Mouse (Mus musculus): ENCODE measurements at regions not wholly inside any gene's neighbourhood (a gene's known extent, or its start where the extent isn't known, plus 50 kb on each side); places are given as distances from the start of the nearest gene placed in this dataset.

- Histone ChIP-seq H3K36me3 (ENCODE audit: control insufficient read depth, insufficient read depth, low read length, poor library complexity, severe bottlenecking) (no peaks in the 10 kb centered on the region), H3K4me3 (ENCODE audit: insufficient read depth in 1 of 2, low read depth in 1 of 2, low read length in 2 of 2, poor library complexity in 1 of 2, severe bottlenecking in 1 of 2) (no peak overlapping the region), H3K4me1 (ENCODE audit: control insufficient read depth in 2 of 2, insufficient read depth in 2 of 2, low read length in 2 of 2, poor library complexity in 1 of 2) (no peaks in the 10 kb centered on the region), H3K9me3 (ENCODE audit: control insufficient read depth, insufficient read depth, low read depth, low read length) (no peaks in the 10 kb centered on the region), H3K9ac (ENCODE audit: insufficient read depth, low read depth, low read length, poor library complexity, severe bottlenecking) (no peak overlapping the region), H3K27ac (ENCODE audit: insufficient read depth, low read depth, low read length, poor library complexity, severe bottlenecking) (no peak overlapping the region)
- in situ Hi-C loops (cut with MboI; ENCODE audit: low sequenced_read_pairs in 2 of 2, unreplicated experiment in 2 of 2): loop anchor here in 1 of 2 experiments (25.0 kb wide), 1 partner anchor 720 kb away; no protein-coding TSS in a partner anchor
- TF ChIP-seq ZC3H11A (IDR thresholded peaks at IDR 0.05; ENCODE audit: borderline replicate concordance, low read depth, low read length): no peak
- no peak for DNase-seq (ENCODE audit: low read depth, low spot score)
Measured at GRCm38 (mm10) chr7:95082248-95082647, 1088.8 kb upstream of the Tenm4 start.

- Histone ChIP-seq H3K36me3 (ENCODE audit: control insufficient read depth, insufficient read depth, low read length, poor library complexity, severe bottlenecking) (no peaks in the 10 kb centered on the region), H3K9ac (ENCODE audit: insufficient read depth, low read depth, low read length, poor library complexity, severe bottlenecking) (no peak overlapping the region), H3K9me3 (ENCODE audit: control insufficient read depth, insufficient read depth, low read depth, low read length) (no peaks in the 10 kb centered on the region), H3K27ac (ENCODE audit: insufficient read depth, low read depth, low read length, poor library complexity, severe bottlenecking) (no peak overlapping the region), H3K4me1 (ENCODE audit: control insufficient read depth in 2 of 2, insufficient read depth in 2 of 2, low read length in 2 of 2, poor library complexity in 1 of 2) (no peaks in the 10 kb centered on the region), H3K4me3 (ENCODE audit: insufficient read depth in 1 of 2, low read depth in 1 of 2, low read length in 2 of 2, poor library complexity in 1 of 2, severe bottlenecking in 1 of 2) (no peak overlapping the region)
- in situ Hi-C loops (cut with MboI; ENCODE audit: low sequenced_read_pairs in 2 of 2, unreplicated experiment in 2 of 2): loop anchor here in 1 of 2 experiments (25.0 kb wide), 1 partner anchor 722 kb away; no protein-coding TSS in a partner anchor
- TF ChIP-seq ZNF384 (IDR thresholded peaks at IDR 0.05; ENCODE audit: low read depth, low read length) (no peak), CHD2 (IDR thresholded peaks at IDR 0.05; ENCODE audit: low read depth, low read length) (no peak), HCFC1 (IDR thresholded peaks at IDR 0.05; ENCODE audit: borderline replicate concordance, insufficient read depth, low read length) (no peak), ZC3H11A (IDR thresholded peaks at IDR 0.05; ENCODE audit: borderline replicate concordance, low read depth, low read length) (no peak), MAFK (IDR thresholded peaks at IDR 0.05; ENCODE audit: insufficient read depth, low read depth, low read length) (no peak)
- no peak for DNase-seq (ENCODE audit: low read depth, low spot score)
Measured at GRCm38 (mm10) chr7:95084328-95084727, 1086.7 kb upstream of the Tenm4 start.

GRCm38 (mm10) chr7:95091360-95091759 lies 1079.7 kb upstream of the Tenm4 start:
- H3K27ac ChIP-seq (ENCODE audit: insufficient read depth, low read depth, low read length, poor library complexity, severe bottlenecking): no peak overlapping the region
- H3K4me1 ChIP-seq (ENCODE audit: control insufficient read depth in 2 of 2, insufficient read depth in 2 of 2, low read length in 2 of 2, poor library complexity in 1 of 2): no peaks in the 10 kb centered on the region
- H3K36me3 ChIP-seq (ENCODE audit: control insufficient read depth, insufficient read depth, low read length, poor library complexity, severe bottlenecking): no peaks in the 10 kb centered on the region
- TF ChIP-seq ZC3H11A (IDR thresholded peaks at IDR 0.05; ENCODE audit: borderline replicate concordance, low read depth, low read length) (peak; percentile 34; the same call in 1 of the 2 replicates), ZNF384 (IDR thresholded peaks at IDR 0.05; ENCODE audit: low read depth, low read length) (no peak)
- no peak overlapping the region for H3K9ac ChIP-seq (ENCODE audit: insufficient read depth, low read depth, low read length, poor library complexity, severe bottlenecking)
- H3K4me3 ChIP-seq (ENCODE audit: insufficient read depth in 1 of 2, low read depth in 1 of 2, low read length in 2 of 2, poor library complexity in 1 of 2, severe bottlenecking in 1 of 2): no peak overlapping the region
- peak; percentile 46 for DNase-seq (ENCODE audit: low read depth, low spot score)
- in situ Hi-C loops (cut with MboI; ENCODE audit: low sequenced_read_pairs in 2 of 2, unreplicated experiment in 2 of 2): loop anchor here in 1 of 2 experiments (25.0 kb wide), 1 partner anchor 729 kb away; no protein-coding TSS in a partner anchor
- H3K9me3 ChIP-seq (ENCODE audit: control insufficient read depth, insufficient read depth, low read depth, low read length): no peaks in the 10 kb centered on the region

DNA sequence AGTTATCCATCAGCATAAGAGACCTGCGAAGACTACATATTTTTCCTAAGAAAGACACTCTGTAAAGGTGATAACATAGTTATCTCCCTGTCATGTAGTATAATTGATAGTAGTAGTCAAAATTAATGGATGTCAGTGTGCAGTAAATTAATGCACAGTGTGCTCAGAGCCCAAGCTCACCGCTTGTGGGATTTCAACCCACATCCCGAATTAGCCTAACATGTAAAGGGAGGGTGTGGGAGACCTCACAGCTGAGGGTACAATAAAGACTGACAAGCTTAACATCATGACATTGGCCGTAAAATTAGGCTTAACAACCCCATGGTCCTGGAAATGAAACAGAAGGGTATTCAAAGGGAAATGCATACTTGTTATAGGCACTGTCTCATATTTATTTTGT lies 1042.0 kb upstream of the Tenm4 start:
- Histone ChIP-seq H3K4me3 (ENCODE audit: insufficient read depth in 1 of 2, low read depth in 1 of 2, low read length in 2 of 2, poor library complexity in 1 of 2, severe bottlenecking in 1 of 2) (no peak overlapping the region), H3K27ac (ENCODE audit: insufficient read depth, low read depth, low read length, poor library complexity, severe bottlenecking) (no peak overlapping the region), H3K36me3 (ENCODE audit: control insufficient read depth, insufficient read depth, low read length, poor library complexity, severe bottlenecking) (no peaks in the 10 kb centered on the region), H3K9ac (ENCODE audit: insufficient read depth, low read depth, low read length, poor library complexity, severe bottlenecking) (no peak overlapping the region), H3K9me3 (ENCODE audit: control insufficient read depth, insufficient read depth, low read depth, low read length) (no peaks in the 10 kb centered on the region), H3K4me1 (ENCODE audit: control insufficient read depth in 2 of 2, insufficient read depth in 2 of 2, low read length in 2 of 2, poor library complexity in 1 of 2) (no peaks in the 10 kb centered on the region)
- no peak for TF ChIP-seq MAFK (IDR thresholded peaks at IDR 0.05; ENCODE audit: insufficient read depth, low read depth, low read length)
- no peak for TF ChIP-seq CHD2 (IDR thresholded peaks at IDR 0.05; ENCODE audit: low read depth, low read length)
- no peak for TF ChIP-seq ZC3H11A (IDR thresholded peaks at IDR 0.05; ENCODE audit: borderline replicate concordance, low read depth, low read length)
- no peak for TF ChIP-seq HCFC1 (IDR thresholded peaks at IDR 0.05; ENCODE audit: borderline replicate concordance, insufficient read depth, low read length)
- no peak for TF ChIP-seq ZNF384 (IDR thresholded peaks at IDR 0.05; ENCODE audit: low read depth, low read length)
- no peak for DNase-seq (ENCODE audit: low read depth, low spot score)
- in situ Hi-C loops (cut with MboI; ENCODE audit: low sequenced_read_pairs in 2 of 2, unreplicated experiment in 2 of 2): no loop called here

DNA sequence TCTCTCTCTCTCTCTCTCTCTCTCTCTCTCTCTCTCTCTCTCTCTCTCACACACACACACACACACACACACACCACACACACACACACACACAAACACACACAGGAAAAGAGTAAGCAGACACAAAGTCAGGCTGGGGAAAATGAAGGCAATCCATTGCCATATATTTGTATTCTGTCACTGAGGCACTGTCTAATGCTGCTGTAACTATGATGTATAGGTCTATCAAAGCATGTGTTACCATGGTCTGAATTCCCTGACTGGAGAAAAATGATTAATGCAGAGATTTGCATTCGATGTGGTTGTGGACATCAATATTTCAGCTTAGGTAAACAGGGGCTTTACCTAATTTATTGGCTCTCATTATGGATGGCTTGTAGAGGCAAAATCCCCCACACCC lies 1038.0 kb upstream of the Tenm4 start:
- TF ChIP-seq MAFK (IDR thresholded peaks at IDR 0.05; ENCODE audit: insufficient read depth, low read depth, low read length) (no peak), HCFC1 (IDR thresholded peaks at IDR 0.05; ENCODE audit: borderline replicate concordance, insufficient read depth, low read length) (no peak), ZNF384 (IDR thresholded peaks at IDR 0.05; ENCODE audit: low read depth, low read length) (no peak), CHD2 (IDR thresholded peaks at IDR 0.05; ENCODE audit: low read depth, low read length) (no peak), ZC3H11A (IDR thresholded peaks at IDR 0.05; ENCODE audit: borderline replicate concordance, low read depth, low read length) (no peak)
- DNase-seq (ENCODE audit: low read depth, low spot score): no peak
- in situ Hi-C loops (cut with MboI; ENCODE audit: low sequenced_read_pairs in 2 of 2, unreplicated experiment in 2 of 2): no loop called here
- H3K27ac ChIP-seq (ENCODE audit: insufficient read depth, low read depth, low read length, poor library complexity, severe bottlenecking): no peak overlapping the region
- no peaks in the 10 kb centered on the region for H3K4me1 ChIP-seq (ENCODE audit: control insufficient read depth in 2 of 2, insufficient read depth in 2 of 2, low read length in 2 of 2, poor library complexity in 1 of 2)
- no peak overlapping the region for H3K4me3 ChIP-seq (ENCODE audit: insufficient read depth in 1 of 2, low read depth in 1 of 2, low read length in 2 of 2, poor library complexity in 1 of 2, severe bottlenecking in 1 of 2)
- H3K9ac ChIP-seq (ENCODE audit: insufficient read depth, low read depth, low read length, poor library complexity, severe bottlenecking): no peak overlapping the region
- H3K36me3 ChIP-seq (ENCODE audit: control insufficient read depth, insufficient read depth, low read length, poor library complexity, severe bottlenecking): no peaks in the 10 kb centered on the region
- no peaks in the 10 kb centered on the region for H3K9me3 ChIP-seq (ENCODE audit: control insufficient read depth, insufficient read depth, low read depth, low read length)
